Mouse (Mus musculus): ENCODE results near the gene Ucn3.

Ucn3 gene

DNA sequence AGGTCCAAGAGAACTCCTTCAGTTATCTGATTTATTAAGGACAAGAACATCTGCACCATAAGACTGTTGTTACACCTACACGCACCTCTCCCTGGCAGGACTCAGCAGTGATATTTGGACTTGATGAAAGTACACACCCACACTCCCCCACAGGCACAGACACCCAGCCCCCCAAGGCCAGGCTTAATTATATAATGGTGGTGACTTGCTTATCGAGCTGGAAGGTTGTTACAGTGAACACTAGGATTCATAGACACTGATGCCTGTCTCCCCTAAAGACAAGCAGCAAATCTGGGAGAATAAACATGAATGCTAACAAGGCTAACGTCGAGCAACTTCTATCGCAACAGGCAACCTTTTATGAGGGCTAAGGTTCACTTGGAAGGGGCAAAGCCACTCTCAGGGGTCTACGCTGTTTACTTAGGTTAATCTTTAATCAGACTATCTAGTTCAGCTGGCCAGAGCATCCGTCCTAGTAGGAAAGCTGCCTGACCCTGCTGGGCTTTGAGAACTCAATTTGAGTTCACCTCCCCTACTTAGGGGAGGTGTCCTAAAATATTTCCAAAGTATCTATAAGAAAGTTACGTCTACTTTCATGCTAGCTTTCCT is 53.6 kb downstream of the Ucn3 start:
- DNase-seq (ENCODE audit: low spot score): no peak

All from urinary bladder, postnatal 10 days (tissue).